Mouse (Mus musculus): ENCODE results near the gene Hoxa9. TPM values are rescaled to one million over a fixed set of nuclear protein-coding genes. Genes with fewer than 3 reads are reported as not detected.

The Hoxa9 gene
- polyA plus RNA-seq, 2 experiments: 39.0 to 107 TPM

DNA sequence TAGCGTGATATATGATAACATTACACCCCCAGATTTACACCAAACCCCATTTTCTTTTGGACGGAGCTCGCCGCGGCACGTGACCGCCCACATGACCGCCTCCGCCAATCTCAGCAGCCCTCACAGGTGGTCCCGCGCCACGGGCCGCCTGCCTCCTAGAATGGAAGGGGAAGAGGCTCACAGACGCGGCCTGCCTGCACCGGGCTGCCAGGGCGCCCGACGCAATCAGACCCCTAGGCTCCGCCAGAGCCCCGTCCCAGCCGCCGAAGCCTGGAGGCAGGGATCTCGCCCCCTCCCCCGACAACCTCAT lies 13.5 kb downstream of the Hoxa9 start:
- DNase-seq (ENCODE audit: low spot score) (peak; percentile 91), ATAC-seq (ENCODE audit: low FRiP score, low read depth) (peak; percentile 73)
- TF ChIP-seq POLR2A (IDR thresholded peaks at IDR 0.05; ENCODE audit: borderline replicate concordance, extremely low read depth, insufficient read depth, insufficient read length): 0 out of 2 replicates have a peak, but pooled peaks have one; percentile 59
- Histone ChIP-seq H3K36me3 (ENCODE audit: control insufficient read depth, insufficient read depth, low read length) (no peaks in the 10 kb centered on the region), H3K4me3 (replicated peaks; ENCODE audit: low read length) (peak overlapping the region; percentile 65), H3K4me1 (ENCODE audit: control insufficient read depth, insufficient read depth, low read length) (peaks cover 45% of the 10 kb centered on the region), H3K9me3 (ENCODE audit: control insufficient read depth, low read length) (no peaks in the 10 kb centered on the region), H3K27me3 (ENCODE audit: control insufficient read depth, insufficient read depth, low read length) (peaks cover 23% of the 10 kb centered on the region), H3K27ac (replicated peaks; ENCODE audit: low read depth, low read length) (peak overlapping the region; percentile 89), H3K9ac (ENCODE audit: low read depth, low read length, severe bottlenecking) (peak overlapping the region; percentile 71), H3K4me2 (replicated peaks; ENCODE audit: low read depth, low read length, severe bottlenecking) (peak overlapping the region; percentile 96)
- WGBS: 2% methylated on average over 24 of the region's 25 CpGs

DNA sequence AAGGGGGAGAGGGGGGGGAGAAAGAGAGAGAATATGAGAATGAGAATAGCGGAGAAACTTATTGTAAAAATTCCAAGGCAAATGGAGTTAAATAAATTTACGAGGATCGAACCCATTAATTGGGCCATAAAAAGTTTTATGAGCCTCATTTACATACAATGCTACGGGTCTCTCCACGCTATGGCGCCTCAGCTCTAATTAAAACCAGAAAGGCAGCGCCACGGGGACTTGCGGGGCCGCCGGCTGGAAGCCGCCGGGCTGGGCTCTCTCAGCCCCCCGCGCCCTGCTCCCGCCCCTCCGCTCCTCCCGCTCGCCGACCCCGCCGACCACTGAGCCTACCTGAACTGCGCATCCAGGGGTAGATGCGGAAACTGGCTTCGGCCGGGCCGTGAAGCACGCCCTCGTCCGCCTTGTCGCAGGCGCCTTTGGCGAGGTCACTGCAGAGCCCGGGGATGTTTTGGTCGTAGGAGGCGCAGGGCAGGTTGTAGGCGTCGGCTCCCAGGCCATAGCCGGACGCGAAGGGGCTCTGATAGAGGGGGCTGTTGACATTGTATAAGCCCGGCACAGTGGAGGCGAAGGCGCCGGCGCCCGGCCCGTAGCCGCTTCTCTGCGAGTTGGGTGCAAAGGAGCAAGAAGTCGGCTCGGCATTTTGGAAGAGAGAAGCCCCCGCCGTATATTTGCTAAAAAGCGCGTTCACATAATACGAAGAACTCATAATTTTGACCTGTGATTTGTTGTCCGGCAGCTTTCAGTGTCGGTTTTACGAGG lies 14.0 kb downstream of the Hoxa9 start:
- peak overlapping the region; percentile 71 for H3K9ac ChIP-seq (ENCODE audit: low read depth, low read length, severe bottlenecking)
- H3K4me3 ChIP-seq (replicated peaks; ENCODE audit: low read length): peak overlapping the region; percentile 65
- peak overlapping the region; percentile 96 for H3K4me2 ChIP-seq (replicated peaks; ENCODE audit: low read depth, low read length, severe bottlenecking)
- peak overlapping the region; percentile 89 for H3K27ac ChIP-seq (replicated peaks; ENCODE audit: low read depth, low read length)
- peaks cover 42% of the 10 kb centered on the region for H3K4me1 ChIP-seq (ENCODE audit: control insufficient read depth, insufficient read depth, low read length)
- H3K27me3 ChIP-seq (ENCODE audit: control insufficient read depth, insufficient read depth, low read length): peaks cover 23% of the 10 kb centered on the region
- ATAC-seq (ENCODE audit: low FRiP score, low read depth): no peak
- DNase-seq (ENCODE audit: low spot score): peak; percentile 66
- no peaks in the 10 kb centered on the region for H3K36me3 ChIP-seq (ENCODE audit: control insufficient read depth, insufficient read depth, low read length)
- 0% methylated on average over 54 of the region's 60 CpGs for WGBS
- H3K9me3 ChIP-seq (ENCODE audit: control insufficient read depth, low read length): no peaks in the 10 kb centered on the region
- TF ChIP-seq POLR2A (IDR thresholded peaks at IDR 0.05; ENCODE audit: borderline replicate concordance, extremely low read depth, insufficient read depth, insufficient read length): no peak

DNA sequence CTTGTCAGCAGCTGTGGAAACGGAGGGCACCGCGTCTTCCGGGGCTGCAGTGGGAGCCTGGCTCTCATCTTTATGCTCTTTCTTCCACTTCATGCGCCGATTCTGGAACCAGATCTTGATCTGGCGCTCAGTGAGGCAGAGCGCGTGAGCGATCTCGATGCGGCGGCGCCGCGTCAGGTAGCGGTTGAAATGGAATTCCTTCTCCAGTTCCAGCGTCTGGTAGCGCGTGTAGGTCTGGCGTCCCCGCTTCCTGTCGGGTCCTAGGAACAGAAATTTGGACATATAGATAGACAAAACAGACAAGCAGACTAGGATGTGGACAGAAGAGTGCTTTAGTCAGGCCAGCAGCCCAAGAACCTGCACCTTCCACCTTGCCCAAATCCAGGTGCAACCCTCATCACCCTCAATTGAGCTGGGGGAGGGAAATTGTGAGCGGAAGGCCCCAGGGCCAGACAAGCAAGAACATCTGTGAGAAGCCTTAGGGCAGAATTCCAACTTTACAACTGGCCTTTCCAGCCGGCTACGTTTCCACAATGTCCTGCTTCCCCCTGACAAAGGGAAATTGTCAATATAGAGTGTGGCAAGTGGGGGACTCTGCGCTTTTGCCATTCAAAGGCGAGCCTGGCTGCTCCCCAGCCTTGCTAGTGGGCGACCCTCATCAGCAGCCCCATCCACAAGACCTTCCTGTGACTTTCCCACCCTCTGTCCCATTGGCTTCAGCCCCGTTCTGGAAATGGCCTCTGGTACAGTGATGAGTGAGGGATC lies 14.9 kb downstream of the Hoxa9 start:
- TF ChIP-seq POLR2A (IDR thresholded peaks at IDR 0.05; ENCODE audit: borderline replicate concordance, extremely low read depth, insufficient read depth, insufficient read length): no peak
- peak overlapping the region; percentile 71 for H3K9ac ChIP-seq (ENCODE audit: low read depth, low read length, severe bottlenecking)
- 4% methylated on average over 30 of the region's 30 CpGs for WGBS
- H3K4me3 ChIP-seq (replicated peaks; ENCODE audit: low read length): peak overlapping the region; percentile 65
- no peak for ATAC-seq (ENCODE audit: low FRiP score, low read depth)
- no peaks in the 10 kb centered on the region for H3K9me3 ChIP-seq (ENCODE audit: control insufficient read depth, low read length)
- peak overlapping the region; percentile 96 for H3K4me2 ChIP-seq (replicated peaks; ENCODE audit: low read depth, low read length, severe bottlenecking)
- no peaks in the 10 kb centered on the region for H3K36me3 ChIP-seq (ENCODE audit: control insufficient read depth, insufficient read depth, low read length)
- H3K27me3 ChIP-seq (ENCODE audit: control insufficient read depth, insufficient read depth, low read length): peaks cover 28% of the 10 kb centered on the region
- DNase-seq (ENCODE audit: low spot score): peak; percentile 54
- peaks cover 45% of the 10 kb centered on the region for H3K4me1 ChIP-seq (ENCODE audit: control insufficient read depth, insufficient read depth, low read length)
- H3K27ac ChIP-seq (replicated peaks; ENCODE audit: low read depth, low read length): peak overlapping the region; percentile 58; the same call in 1 of the 2 replicates

DNA sequence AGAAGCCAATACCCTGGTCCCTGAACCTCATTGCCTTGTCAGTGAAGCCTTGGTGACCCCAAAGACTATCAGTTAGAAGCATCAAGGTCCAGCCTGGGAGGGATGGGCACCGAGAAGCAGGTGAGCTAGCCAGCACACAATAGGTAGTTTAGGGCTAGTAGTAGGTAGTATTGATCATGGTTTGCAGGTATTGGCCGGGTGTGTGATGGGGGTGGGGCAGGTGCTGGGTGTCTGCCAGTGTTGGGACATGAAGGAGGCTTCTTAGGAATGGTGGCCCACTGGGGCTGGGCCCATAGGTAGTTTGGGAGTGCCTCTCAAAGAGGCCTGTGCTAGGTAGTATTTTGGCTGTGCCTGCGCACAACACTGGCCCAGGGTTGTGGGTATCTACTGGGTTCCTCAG lies 15.8 kb downstream of the Hoxa9 start:
- Histone ChIP-seq H3K4me2 (replicated peaks; ENCODE audit: low read depth, low read length, severe bottlenecking) (peak overlapping the region; percentile 96; the same call in 1 of the 2 replicates), H3K27ac (replicated peaks; ENCODE audit: low read depth, low read length) (no peak overlapping the region), H3K4me3 (replicated peaks; ENCODE audit: low read length) (no peak overlapping the region; the same call in 1 of the 2 replicates), H3K9ac (ENCODE audit: low read depth, low read length, severe bottlenecking) (no peak overlapping the region), H3K27me3 (ENCODE audit: control insufficient read depth, insufficient read depth, low read length) (peaks cover 28% of the 10 kb centered on the region), H3K36me3 (ENCODE audit: control insufficient read depth, insufficient read depth, low read length) (no peaks in the 10 kb centered on the region), H3K4me1 (ENCODE audit: control insufficient read depth, insufficient read depth, low read length) (peaks cover 43% of the 10 kb centered on the region), H3K9me3 (ENCODE audit: control insufficient read depth, low read length) (no peaks in the 10 kb centered on the region)
- DNase-seq (ENCODE audit: low spot score) (no peak), ATAC-seq (ENCODE audit: low FRiP score, low read depth) (no peak)
- 53% methylated on average over 3 of the region's 3 CpGs for WGBS
- no peak for TF ChIP-seq POLR2A (IDR thresholded peaks at IDR 0.05; ENCODE audit: borderline replicate concordance, extremely low read depth, insufficient read depth, insufficient read length)

DNA sequence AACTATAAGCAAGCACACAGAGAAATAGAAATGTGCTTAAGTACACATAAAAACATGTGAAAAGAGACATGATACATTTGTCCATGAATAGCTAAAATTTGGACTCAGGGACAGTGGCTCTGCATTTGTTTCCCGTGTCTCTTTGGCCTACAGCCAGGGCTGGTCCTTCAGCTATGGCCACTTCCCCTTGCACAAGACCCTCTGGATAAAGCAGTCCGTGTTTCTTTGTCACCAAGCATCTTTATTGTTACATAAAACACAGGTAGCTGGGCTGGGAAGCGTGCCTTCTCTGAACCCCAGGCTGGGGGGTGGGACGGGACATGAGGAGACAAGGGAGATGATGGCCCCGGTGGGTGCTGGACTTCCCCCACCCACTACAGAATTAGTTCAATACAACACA lies 16.6 kb downstream of the Hoxa9 start:
- Histone ChIP-seq H3K4me2 (replicated peaks; ENCODE audit: low read depth, low read length, severe bottlenecking) (no peak overlapping the region), H3K9me3 (ENCODE audit: control insufficient read depth, low read length) (no peaks in the 10 kb centered on the region), H3K27me3 (ENCODE audit: control insufficient read depth, insufficient read depth, low read length) (peaks cover 29% of the 10 kb centered on the region), H3K36me3 (ENCODE audit: control insufficient read depth, insufficient read depth, low read length) (no peaks in the 10 kb centered on the region), H3K4me3 (replicated peaks; ENCODE audit: low read length) (no peak overlapping the region), H3K9ac (ENCODE audit: low read depth, low read length, severe bottlenecking) (no peak overlapping the region), H3K4me1 (ENCODE audit: control insufficient read depth, insufficient read depth, low read length) (peaks cover 46% of the 10 kb centered on the region), H3K27ac (replicated peaks; ENCODE audit: low read depth, low read length) (no peak overlapping the region)
- WGBS: 34% methylated on average over 5 of the region's 5 CpGs
- ATAC-seq (ENCODE audit: low FRiP score, low read depth) (no peak), DNase-seq (ENCODE audit: low spot score) (no peak)
- no peak for TF ChIP-seq POLR2A (IDR thresholded peaks at IDR 0.05; ENCODE audit: borderline replicate concordance, extremely low read depth, insufficient read depth, insufficient read length)
